Mouse (Mus musculus) ES-E14 (cell line): ENCODE data around the gene Anks1b. TPM values are rescaled to one million over a fixed set of nuclear protein-coding genes. Genes with fewer than 3 reads are reported as not detected.

Experiments
- DNase-seq: peaks from one replicate; pipeline ENCODE4 v3.0.0-alpha.2; 2013; ENCODE audit warnings: low read depth, low spot score
- H3K27ac ChIP-seq: 2 replicates; pipeline ENCODE4 v1.5.1; 2012; ENCODE audit warnings: low read depth, mild to moderate bottlenecking, low read length, moderate library complexity, mixed read lengths; ENCODE audit not compliant: poor library complexity, insufficient read depth, severe bottlenecking
- H3K36me3 ChIP-seq: 2 replicates; pipeline ENCODE4 v1.6.1; 2012; ENCODE audit warnings: mild to moderate bottlenecking, low read length, moderate library complexity, mixed read lengths; ENCODE audit not compliant: control insufficient read depth, poor library complexity, insufficient read depth, severe bottlenecking
- H3K4me1 ChIP-seq, 2 experiments: fragments of 150-350 bp in 1 of 2; sonication (generic) in 1 of 2; 2 replicates each; pipeline ENCODE4 v1.6.1; 2012; ENCODE audit warnings: low read length in 2 of 2, mild to moderate bottlenecking in 1 of 2, mixed read lengths in 1 of 2; ENCODE audit not compliant: control insufficient read depth in 2 of 2, insufficient read depth in 2 of 2, poor library complexity in 1 of 2
- H3K4me3 ChIP-seq, 2 experiments: fragments of 150-350 bp in 1 of 2; sonication (generic) in 1 of 2; 2 replicates each; pipeline ENCODE4 v1.5.1; 2012; ENCODE audit warnings: low read length in 2 of 2, low read depth in 1 of 2, mild to moderate bottlenecking in 1 of 2, mixed read lengths in 1 of 2; ENCODE audit not compliant: insufficient read depth in 1 of 2, poor library complexity in 1 of 2, severe bottlenecking in 1 of 2
- H3K9ac ChIP-seq: 2 replicates; pipeline ENCODE4 v1.6.1; 2012; ENCODE audit warnings: low read depth, mild to moderate bottlenecking, low read length, mixed read lengths; ENCODE audit not compliant: poor library complexity, insufficient read depth, severe bottlenecking
- H3K9me3 ChIP-seq: fragments of 150-350 bp; sonication (generic); 2 replicates; pipeline ENCODE4 v1.6.1; 2012; ENCODE audit warnings: low read depth, mild to moderate bottlenecking, low read length; ENCODE audit not compliant: control insufficient read depth, insufficient read depth
- CHD2 ChIP-seq: IDR thresholded peaks from 2 replicates; pipeline ENCODE4 v1.6.1; 2014; ENCODE audit warnings: mild to moderate bottlenecking, low read depth, low read length, inconsistent platforms
- HCFC1 ChIP-seq: IDR thresholded peaks from 2 replicates; pipeline ENCODE4 v1.6.1; 2012; ENCODE audit warnings: low read length, inconsistent platforms, borderline replicate concordance; ENCODE audit not compliant: insufficient read depth
- MAFK ChIP-seq: IDR thresholded peaks from 2 replicates; pipeline ENCODE4 v1.6.1; 2014; ENCODE audit warnings: mild to moderate bottlenecking, low read depth, low read length, inconsistent platforms; ENCODE audit not compliant: insufficient read depth
- ZC3H11A ChIP-seq: IDR thresholded peaks from 2 replicates; pipeline ENCODE4 v1.6.1; 2012; ENCODE audit warnings: low read depth, mild to moderate bottlenecking, inconsistent platforms, low read length, borderline replicate concordance
- ZNF384 ChIP-seq: IDR thresholded peaks from 2 replicates; pipeline ENCODE4 v1.6.1; 2012; ENCODE audit warnings: low read depth, low read length, inconsistent platforms
- in situ Hi-C, 2 experiments: fragments of 600-800 bp; cut with MboI; formaldehyde crosslinking; loops; one replicate each; pipeline ENCODE4 v1.15.1; 2025; ENCODE audit warnings: low sequenced_read_pairs in 2 of 2, inconsistent platforms in 1 of 2; ENCODE audit not compliant: unreplicated experiment in 2 of 2
- total RNA-seq: library from RNA; depleted of rRNA; stranded (reverse); fragments of 300-350 nt; gene quantifications from 2 replicates; pipeline ENCODE4 v1.2.3, GENCODE M21; 2012

Gene Anks1b
- total RNA-seq, 1 experiment = 2.6 TPM

- no peak overlapping the region for H3K27ac ChIP-seq
- H3K9me3 ChIP-seq = no peaks in the 10 kb centered on the region
- no peaks in the 10 kb centered on the region for H3K4me1 ChIP-seq
- in situ Hi-C loops = no loop called here
- H3K4me3 ChIP-seq = no peak overlapping the region
- no peak overlapping the region for H3K9ac ChIP-seq
- H3K36me3 ChIP-seq = no peaks in the 10 kb centered on the region
- TF ChIP-seq MAFK = no peak
- TF ChIP-seq ZNF384 = no peak
- no peak for TF ChIP-seq ZC3H11A
- TF ChIP-seq HCFC1 = no peak
- TF ChIP-seq CHD2 = no peak
- DNase-seq = no peak
Measured at GRCm38 (mm10) chr10:90818246-90818937, 945.1 kb downstream of the Anks1b start.

DNA sequence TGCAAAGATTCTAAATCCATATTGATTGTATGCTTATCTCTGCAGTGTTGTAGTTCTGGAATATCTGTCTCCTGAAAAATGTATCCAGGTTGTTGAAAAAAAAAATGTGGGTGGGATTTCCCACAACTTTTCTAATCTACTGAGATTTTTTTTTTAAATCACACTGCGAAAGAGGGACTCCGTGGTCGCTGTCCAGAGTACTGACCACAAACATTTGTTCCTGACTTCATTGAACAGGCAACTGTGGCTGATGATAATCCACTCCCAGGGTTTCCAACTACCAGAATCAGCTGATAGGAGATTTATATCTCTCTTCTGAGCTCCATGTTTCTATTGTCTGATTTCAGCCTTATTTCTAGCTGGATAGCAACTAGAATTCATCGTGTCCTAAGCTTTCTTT is 950.1 kb downstream of the Anks1b start:
- Histone ChIP-seq H3K9ac (no peak overlapping the region), H3K9me3 (no peaks in the 10 kb centered on the region), H3K4me3 (no peak overlapping the region), H3K27ac (no peak overlapping the region), H3K4me1 (no peaks in the 10 kb centered on the region), H3K36me3 (no peaks in the 10 kb centered on the region)
- DNase-seq = no peak
- TF ChIP-seq ZNF384 (peak; percentile 84), CHD2 (no peak)
- in situ Hi-C loops = no loop called here

DNA sequence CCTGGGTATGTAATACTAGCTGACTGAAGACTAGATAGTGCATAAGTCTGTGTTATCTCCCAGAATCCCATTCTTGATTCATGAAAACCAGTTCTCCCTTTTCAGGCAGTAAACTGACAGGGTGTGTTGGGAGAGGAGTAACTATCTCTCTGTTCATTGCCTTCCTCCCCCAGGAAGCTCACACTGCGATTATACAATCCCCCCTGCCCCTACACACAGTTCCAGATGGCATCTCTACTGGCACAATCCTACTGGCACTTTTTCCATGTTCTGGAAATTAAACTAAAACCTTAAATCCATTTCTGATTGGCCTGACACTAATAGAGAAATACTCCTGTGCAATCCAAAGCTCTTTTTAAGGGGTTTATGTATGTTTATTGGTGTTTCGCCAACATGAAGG is 951.4 kb downstream of the Anks1b start:
- Histone ChIP-seq H3K36me3 (no peaks in the 10 kb centered on the region), H3K9me3 (no peaks in the 10 kb centered on the region), H3K4me1 (no peaks in the 10 kb centered on the region), H3K4me3 (no peak overlapping the region), H3K9ac (no peak overlapping the region), H3K27ac (no peak overlapping the region)
- DNase-seq = no peak
- TF ChIP-seq CHD2 = no peak
- in situ Hi-C loops = no loop called here

- H3K27ac ChIP-seq = no peak overlapping the region
- no peaks in the 10 kb centered on the region for H3K9me3 ChIP-seq
- H3K4me3 ChIP-seq = no peak overlapping the region
- TF ChIP-seq CHD2 (no peak), MAFK (no peak), HCFC1 (no peak), ZC3H11A (no peak), ZNF384 (no peak)
- DNase-seq = no peak
- no peaks in the 10 kb centered on the region for H3K4me1 ChIP-seq
- in situ Hi-C loops = no loop called here
- no peaks in the 10 kb centered on the region for H3K36me3 ChIP-seq
- no peak overlapping the region for H3K9ac ChIP-seq
Measured at GRCm38 (mm10) chr10:90826939-90827338, 953.6 kb downstream of the Anks1b start.
